Mouse (Mus musculus): ENCODE data around the gene Jmjd1c.
A peak's percentile ranks its signal among the peaks of the same experiment; 100 is the strongest.
"Not testable (repeated sequence)": the region's sequence is repeated elsewhere in the genome, so short reads cannot be mapped to it uniquely, and the experiment has no call there.

The Jmjd1c gene

GRCm38 (mm10) chr10:67100831-67101251, 4.9 kb downstream of the Jmjd1c start:
- no peak for DNase-seq (ENCODE audit: low spot score in 2 of 2)

GRCm38 (mm10) chr10:67104543-67104942, 8.6 kb downstream of the Jmjd1c start:
- DNase-seq (ENCODE audit: low spot score in 2 of 2): no peak

GRCm38 (mm10) chr10:67105331-67106217, 9.6 kb downstream of the Jmjd1c start:
- no peak for DNase-seq (ENCODE audit: low spot score in 2 of 2)

GRCm38 (mm10) chr10:67106400-67106799, 10.5 kb downstream of the Jmjd1c start:
- no peak for DNase-seq (ENCODE audit: low spot score in 2 of 2)

- no peak for DNase-seq (ENCODE audit: low spot score in 2 of 2)
These were observed 11.3 kb downstream of the Jmjd1c start for GRCm38 (mm10) chr10:67107017-67107761.

- no peak for DNase-seq (ENCODE audit: low spot score in 2 of 2)
These were observed 12.2 kb downstream of the Jmjd1c start for GRCm38 (mm10) chr10:67108096-67108495.

GRCm38 (mm10) chr10:67109635-67110034, 13.7 kb downstream of the Jmjd1c start:
- no peak for DNase-seq (ENCODE audit: low spot score in 2 of 2)

- DNase-seq (ENCODE audit: low spot score in 2 of 2): no peak
These were observed 15.3 kb downstream of the Jmjd1c start for GRCm38 (mm10) chr10:67111044-67111798.

GRCm38 (mm10) chr10:67111799-67112177, 15.9 kb downstream of the Jmjd1c start:
- DNase-seq (ENCODE audit: low spot score in 2 of 2): no peak

- DNase-seq (ENCODE audit: low spot score in 2 of 2): not testable (repeated sequence)
These were observed 17.0 kb downstream of the Jmjd1c start for GRCm38 (mm10) chr10:67112967-67113366.

- no peak for DNase-seq (ENCODE audit: low spot score in 2 of 2)
These were observed 17.9 kb downstream of the Jmjd1c start for GRCm38 (mm10) chr10:67113833-67114232.

GRCm38 (mm10) chr10:67115115-67115514, 19.2 kb downstream of the Jmjd1c start:
- no peak for DNase-seq (ENCODE audit: low spot score in 2 of 2)

GRCm38 (mm10) chr10:67115666-67116091, 19.8 kb downstream of the Jmjd1c start:
- no peak for DNase-seq (ENCODE audit: low spot score in 2 of 2)

- DNase-seq (ENCODE audit: low spot score in 2 of 2): no peak
These were observed 20.3 kb downstream of the Jmjd1c start for GRCm38 (mm10) chr10:67116251-67116650.

GRCm38 (mm10) chr10:67119291-67119690, 23.4 kb downstream of the Jmjd1c start:
- DNase-seq (ENCODE audit: low spot score in 2 of 2): peak in 1 of 2 experiments; percentile 1

GRCm38 (mm10) chr10:67120180-67120579, 24.3 kb downstream of the Jmjd1c start:
- peak in 1 of 2 experiments; percentile 1 for DNase-seq (ENCODE audit: low spot score in 2 of 2)

GRCm38 (mm10) chr10:67120640-67121039, 24.7 kb downstream of the Jmjd1c start:
- no peak for DNase-seq (ENCODE audit: low spot score in 2 of 2)

- no peak for DNase-seq (ENCODE audit: low spot score in 2 of 2)
These were observed 27.8 kb downstream of the Jmjd1c start for GRCm38 (mm10) chr10:67123756-67124155.

- DNase-seq (ENCODE audit: low spot score in 2 of 2): no peak
These were observed 28.2 kb downstream of the Jmjd1c start for GRCm38 (mm10) chr10:67124156-67124555.

GRCm38 (mm10) chr10:67126061-67126858, 30.3 kb downstream of the Jmjd1c start:
- DNase-seq (ENCODE audit: low spot score in 2 of 2): peak; percentile 61 to 63
